Mouse (Mus musculus): ENCODE results near the gene Wls.

DNA sequence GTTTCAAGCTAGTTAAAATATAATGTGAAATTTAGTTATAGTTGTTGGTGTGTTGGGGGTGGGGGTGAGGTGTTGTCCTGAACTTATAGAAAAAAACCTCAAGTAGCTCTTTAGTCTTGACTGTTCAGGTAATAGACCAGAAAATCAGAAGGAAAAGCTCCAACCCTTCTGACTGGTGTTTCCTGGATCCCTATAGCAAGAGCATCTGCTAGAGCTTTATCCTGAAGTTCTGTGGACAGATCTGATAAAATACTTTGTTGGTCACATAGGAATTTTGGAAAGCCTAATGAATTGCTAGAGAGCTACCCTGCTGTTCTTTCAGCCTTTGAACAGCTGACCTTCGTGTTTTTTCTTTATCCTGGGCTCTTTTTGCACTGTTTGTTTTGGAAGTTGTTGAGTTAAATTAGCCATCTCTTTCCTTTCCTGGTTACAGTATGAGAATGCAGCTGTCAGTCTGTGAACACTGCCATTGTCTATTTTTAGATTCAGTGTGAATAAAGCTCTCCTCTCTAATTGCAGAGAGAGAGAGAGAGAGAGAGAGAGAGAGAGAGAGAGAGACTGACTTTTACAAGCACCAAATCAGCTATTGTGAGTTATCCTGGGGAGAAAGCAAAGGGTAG, 46.4 kb downstream of the Wls start:
- TF ChIP-seq CTCF (IDR thresholded peaks at IDR 0.05; ENCODE audit: control insufficient read depth, insufficient read depth, insufficient replicate concordance, low read depth, low read length) (no peak), POLR2A (IDR thresholded peaks at IDR 0.05; ENCODE audit: control insufficient read depth, low read depth, low read length) (no peak)

All from testis, adult 2 months (tissue).